Mouse (Mus musculus) brain, embryonic 18.5 days (tissue): ENCODE measurements around the gene Tcn2.
"Not testable (repeated sequence)": the region's sequence is repeated elsewhere in the genome, so short reads cannot be mapped to it uniquely, and the experiment has no call there.

Experiments used
- DNase-seq: peaks from one replicate; pipeline ENCODE4 v3.0.0-alpha.2; 2012; ENCODE audit warnings: low read depth, low spot score

Gene Tcn2

DNA sequence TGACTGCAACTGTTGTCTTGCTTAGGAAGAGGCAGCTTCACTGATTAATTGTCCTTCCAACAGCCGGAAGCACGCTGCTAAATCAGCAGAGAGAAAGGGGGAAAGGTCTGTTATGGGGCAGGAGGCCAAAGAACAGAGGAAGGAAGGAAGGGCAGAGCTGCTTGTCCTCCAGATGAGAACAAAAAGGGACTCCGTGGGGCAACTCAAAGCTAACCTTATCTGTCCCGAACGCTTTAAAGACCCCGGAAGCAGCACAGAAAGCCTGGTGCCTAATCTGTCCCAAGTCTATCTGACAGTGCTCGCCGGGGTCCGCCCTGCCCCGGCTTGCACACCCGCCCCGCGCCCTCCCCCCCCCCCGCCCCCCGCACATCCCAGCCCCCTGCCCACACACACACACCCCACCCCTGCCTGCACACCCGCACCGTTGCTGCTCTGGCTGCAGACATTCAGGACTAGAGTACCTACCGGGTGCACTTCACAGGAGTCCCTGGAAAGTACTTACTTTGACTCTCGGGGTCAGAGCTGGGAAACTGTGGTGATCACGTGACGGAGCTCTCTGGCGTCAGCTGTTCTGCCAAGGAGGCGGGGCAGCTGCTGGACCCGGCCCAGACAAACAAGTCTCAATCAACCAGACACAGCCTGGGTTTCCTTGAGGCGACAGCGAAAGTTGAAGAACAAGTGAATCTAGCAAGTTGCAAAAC is at the start of gene Tcn2:
Tcn2 (minus strand) TSS at position 649 of the 701 bp plus-strand sequence.
- no peak for DNase-seq

- no peak for DNase-seq
Observed at GRCm38 (mm10) chr11:3981536-3981935, 49.6 kb upstream of the Tcn2 start.

DNA sequence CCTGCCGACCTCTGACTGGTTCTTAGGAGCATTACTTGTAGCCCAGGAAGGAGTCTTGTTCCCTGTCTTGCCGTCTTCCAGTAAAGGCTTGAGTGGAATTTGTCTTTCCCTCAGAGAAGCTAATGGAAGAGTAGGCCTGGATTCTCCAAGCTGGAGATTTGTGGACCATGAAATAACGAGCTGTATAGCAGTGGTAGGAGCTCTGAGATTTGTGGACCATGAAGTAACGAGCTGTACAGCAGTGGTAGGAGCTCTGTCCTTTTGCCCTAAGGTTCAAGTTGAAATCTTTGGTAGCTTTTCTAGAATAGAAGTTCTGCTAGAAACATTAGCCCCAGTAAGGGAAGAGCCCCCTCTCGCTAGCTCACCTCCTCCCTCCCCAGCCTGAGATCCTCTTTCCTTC is 46.5 kb upstream of the Tcn2 start:
- no peak for DNase-seq

- no peak for DNase-seq
Observed at GRCm38 (mm10) chr11:3976678-3977077, 44.7 kb upstream of the Tcn2 start, which contains the start of gene 4930556J24Rik. 4930556J24Rik (minus strand) TSS chr11:3976778.

- no peak for DNase-seq
Observed at GRCm38 (mm10) chr11:3974311-3974710, 42.4 kb upstream of the Tcn2 start.

DNA sequence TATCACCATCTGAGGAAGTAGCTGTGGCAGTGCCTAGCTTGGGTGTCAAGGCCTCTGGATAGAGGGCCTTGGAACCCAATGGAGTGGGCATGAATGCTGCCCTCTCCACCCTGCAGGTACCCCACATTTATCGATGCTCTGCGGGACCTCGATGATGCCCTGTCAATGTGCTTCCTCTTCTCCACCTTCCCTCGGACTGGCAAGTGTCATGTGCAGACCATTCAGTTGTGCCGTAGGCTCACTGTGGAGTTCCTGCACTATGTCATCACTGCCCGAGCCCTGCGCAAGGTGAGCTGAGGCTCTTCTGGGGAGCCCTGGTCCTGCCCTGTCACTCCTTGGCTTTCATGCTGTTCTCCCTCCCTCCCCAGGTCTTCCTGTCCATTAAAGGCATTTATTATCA is 41.1 kb upstream of the Tcn2 start:
- no peak for DNase-seq

DNA sequence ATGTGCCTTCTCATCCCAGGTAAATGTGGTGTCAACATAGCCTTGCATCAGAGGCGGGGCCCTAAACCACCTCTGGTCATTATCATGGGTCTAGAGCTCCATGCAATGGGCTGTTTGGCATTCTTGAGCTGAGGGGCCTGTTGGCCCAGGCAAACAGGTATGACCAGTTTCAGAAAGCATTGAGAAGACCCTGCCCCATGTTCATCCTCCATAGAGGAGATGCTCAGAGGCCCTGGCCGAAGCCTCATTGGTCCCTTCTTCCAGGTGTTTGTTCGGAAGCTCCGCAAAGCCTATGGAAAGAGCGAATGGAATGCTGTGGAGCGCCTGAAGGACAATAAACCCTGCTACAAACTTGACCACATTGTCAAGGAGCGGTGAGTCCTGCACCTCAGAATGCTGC is 38.4 kb upstream of the Tcn2 start:
- DNase-seq, result no peak

- DNase-seq, result no peak
Observed at GRCm38 (mm10) chr11:3969837-3970236, 37.9 kb upstream of the Tcn2 start.

DNA sequence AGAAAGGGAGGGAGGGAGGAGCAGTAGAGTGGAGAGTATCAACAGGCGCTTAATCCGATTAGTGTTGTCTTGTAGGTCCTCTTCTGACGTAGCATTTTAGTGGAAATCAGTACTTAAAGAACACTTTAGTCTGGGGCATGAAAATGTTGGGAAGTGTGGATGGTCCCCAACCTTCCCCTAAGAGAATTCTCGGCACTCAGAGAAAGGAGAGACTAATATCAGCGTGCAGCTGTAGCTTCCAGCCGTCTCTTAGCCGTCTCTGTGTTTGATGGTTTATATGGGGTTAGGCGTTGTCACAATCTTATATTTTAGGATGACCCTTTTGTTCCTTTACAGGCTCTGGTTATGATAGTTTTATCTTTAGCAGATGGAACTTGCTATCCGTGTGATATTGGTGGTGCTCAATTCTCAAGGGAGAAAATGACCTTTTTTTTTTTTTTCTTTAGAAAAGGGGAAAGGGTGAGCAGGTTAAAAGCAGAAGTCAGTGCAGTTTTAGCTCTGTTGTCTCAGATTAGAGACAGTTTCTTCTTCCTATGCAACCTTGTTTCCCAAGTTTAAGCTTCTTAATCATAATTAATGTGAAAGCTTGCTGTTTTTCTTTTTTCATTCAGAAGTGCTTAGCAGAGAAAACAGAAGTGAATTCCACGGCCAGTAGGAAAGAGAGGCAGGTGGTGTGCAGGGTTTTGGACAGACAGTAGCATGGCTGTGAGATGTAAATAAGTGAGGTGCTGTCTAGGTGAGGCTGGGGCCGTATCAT is 32.6 kb upstream of the Tcn2 start:
- DNase-seq, result no peak

- peak; percentile 86 for DNase-seq
Observed at GRCm38 (mm10) chr11:3963610-3964415, 31.9 kb upstream of the Tcn2 start, which contains the start of gene Pes1. Pes1 (plus strand) TSS chr11:3963975.

- DNase-seq, result no peak
Observed at GRCm38 (mm10) chr11:3963155-3963554, 31.2 kb upstream of the Tcn2 start.

GRCm38 (mm10) chr11:3961761-3962160 is 29.8 kb upstream of the Tcn2 start:
- no peak for DNase-seq

DNA sequence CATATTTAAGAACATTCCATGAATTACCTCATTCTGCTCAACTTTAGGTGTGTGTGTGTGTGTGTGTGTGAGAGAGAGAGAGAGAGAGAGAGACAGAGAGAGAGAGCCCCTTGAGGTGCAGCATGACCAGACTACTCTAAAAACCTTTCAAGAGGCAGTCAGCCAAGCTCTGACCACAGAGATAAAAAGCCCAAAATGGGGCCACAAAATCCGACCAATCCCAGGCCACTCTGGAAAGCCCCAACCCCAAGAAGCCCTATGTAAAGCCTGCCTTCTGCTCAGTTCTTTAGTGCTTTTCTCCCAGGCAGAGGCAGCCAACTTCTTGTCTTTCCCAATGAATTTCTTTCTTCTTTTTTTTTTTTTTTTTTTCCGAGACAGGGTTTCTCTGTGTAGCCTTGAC is 28.9 kb upstream of the Tcn2 start:
- DNase-seq, result no peak

GRCm38 (mm10) chr11:3955371-3955770 is 23.4 kb upstream of the Tcn2 start:
- DNase-seq, result not testable (repeated sequence)

DNA sequence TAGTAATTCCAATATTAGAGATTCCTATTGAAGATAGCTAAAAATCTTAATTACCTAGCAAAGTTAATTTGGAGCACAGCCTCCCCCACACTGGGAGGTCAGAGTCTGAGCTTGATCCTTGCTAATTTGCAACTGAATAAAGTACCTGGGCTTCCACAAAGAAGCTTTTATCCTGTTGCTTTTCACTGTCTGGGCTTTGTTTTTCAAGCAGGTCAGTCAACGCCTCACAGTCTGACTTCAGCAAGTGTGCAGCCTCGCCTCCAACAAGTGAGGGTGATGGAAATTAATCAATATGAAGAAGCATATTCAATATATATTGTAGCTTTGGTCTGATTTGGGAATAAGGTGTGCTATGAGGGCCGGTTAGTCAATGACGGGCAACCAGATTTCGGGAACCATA is 22.9 kb upstream of the Tcn2 start:
- not testable (repeated sequence) for DNase-seq

- no peak for DNase-seq
Observed at GRCm38 (mm10) chr11:3946386-3946785, 14.4 kb upstream of the Tcn2 start.

DNA sequence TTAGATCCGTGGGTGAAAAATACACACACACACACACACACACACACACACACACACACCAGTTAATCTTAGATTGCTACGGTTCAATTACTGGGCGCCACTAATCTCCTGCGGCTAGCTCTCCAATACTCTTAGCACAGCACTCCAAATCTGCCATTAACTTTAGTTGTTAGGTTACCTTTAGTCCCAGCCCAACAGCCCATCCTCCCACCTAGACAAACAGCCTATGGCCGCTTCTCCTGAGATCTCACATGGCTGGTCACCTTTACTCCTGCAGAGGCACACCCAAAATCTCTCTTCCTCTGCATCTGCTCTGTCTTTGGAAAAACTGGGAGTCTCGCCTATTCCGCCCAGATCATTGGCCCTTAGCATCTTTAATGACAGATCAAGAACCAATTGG is 9.4 kb upstream of the Tcn2 start:
- no peak for DNase-seq

GRCm38 (mm10) chr11:3937321-3937874 is 5.4 kb upstream of the Tcn2 start:
- DNase-seq, result no peak

DNA sequence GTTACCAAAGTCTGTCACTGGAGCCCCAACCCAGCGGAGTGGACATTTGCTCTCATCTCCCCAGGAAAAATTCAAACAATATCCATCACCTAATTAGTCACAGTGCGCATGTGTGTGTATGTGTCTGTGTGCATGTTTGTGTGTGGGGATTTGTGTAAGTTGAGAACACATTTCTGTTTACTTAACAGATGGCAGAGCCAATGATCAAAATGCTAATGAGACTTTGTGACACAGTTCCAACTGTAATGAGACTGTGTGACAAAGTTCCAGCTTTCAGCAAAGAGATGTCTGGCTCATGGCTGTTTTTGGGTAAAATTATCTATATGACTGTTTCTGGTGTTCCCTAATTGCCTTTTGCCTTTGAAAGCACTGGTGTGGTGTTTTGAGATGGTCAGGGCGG is 4.4 kb upstream of the Tcn2 start:
- DNase-seq, result no peak

GRCm38 (mm10) chr11:3935135-3935534 is 3.2 kb upstream of the Tcn2 start:
- DNase-seq, result no peak

GRCm38 (mm10) chr11:3933756-3934285 is 1.9 kb upstream of the Tcn2 start:
- no peak for DNase-seq

- no peak for DNase-seq
Observed at GRCm38 (mm10) chr11:3930931-3931330, 1.0 kb downstream of the Tcn2 start.
